Mouse (Mus musculus) hindbrain, embryonic 16.5 days (tissue): ENCODE data around the gene Pak1. TPM values are rescaled to one million over a fixed set of nuclear protein-coding genes. Genes with fewer than 3 reads are reported as not detected.
A peak's percentile ranks its signal among the peaks of the same experiment; 100 is the strongest.

Source experiments
- ATAC-seq: fragments of 200-750 bp; cut with Nextera tagmentation; 2 replicates; pipeline ENCODE4 v1.8.0; 2017; ENCODE audit warnings: moderate TSS enrichment, moderate library complexity
- H3K27ac ChIP-seq: fragments of 300-500 bp; sonication (generic); 2 replicates; pipeline ENCODE4 v1.5.1; 2014; ENCODE audit warnings: low read depth, mild to moderate bottlenecking, control low read depth, low read length, moderate library complexity
- H3K27me3 ChIP-seq: fragments of 300-500 bp; sonication (generic); replicated peaks from 2 replicates; pipeline ENCODE4 v1.6.1; 2014; ENCODE audit warnings: low read length; ENCODE audit not compliant: control insufficient read depth, insufficient read depth
- H3K36me3 ChIP-seq: fragments of 300-500 bp; sonication (generic); 2 replicates; pipeline ENCODE4 v1.6.1; 2014; ENCODE audit warnings: mild to moderate bottlenecking, low read length, moderate library complexity, mixed read lengths; ENCODE audit not compliant: control insufficient read depth, insufficient read depth
- H3K4me1 ChIP-seq: fragments of 300-500 bp; sonication (generic); 2 replicates; pipeline ENCODE4 v1.6.1; 2014; ENCODE audit warnings: low read depth, low read length; ENCODE audit not compliant: control insufficient read depth, insufficient read depth
- H3K4me2 ChIP-seq: fragments of 300-500 bp; sonication (generic); 2 replicates; pipeline ENCODE4 v1.6.1; 2014; ENCODE audit warnings: mild to moderate bottlenecking, low read length, control low read depth, moderate library complexity
- H3K4me3 ChIP-seq: fragments of 300-500 bp; sonication (generic); 2 replicates; pipeline ENCODE4 v1.5.1; 2014; ENCODE audit warnings: mild to moderate bottlenecking, low read length, control low read depth, moderate library complexity
- H3K9ac ChIP-seq: fragments of 300-500 bp; sonication (generic); 2 replicates; pipeline ENCODE4 v1.6.1; 2014; ENCODE audit warnings: low read depth, mild to moderate bottlenecking, control low read depth, low read length, moderate library complexity
- H3K9me3 ChIP-seq: fragments of 300-500 bp; sonication (generic); 2 replicates; pipeline ENCODE4 v1.6.1; 2014; ENCODE audit warnings: mild to moderate bottlenecking, low read length, moderate library complexity; ENCODE audit not compliant: control insufficient read depth
- WGBS: fragments of 180-500 bp; shearing (Covaris S2); extraction: QIAGEN DNeasy Blood & Tissue Kit; methylation state at CpG from one replicate; pipeline ENCODE4 v1.1.7; 2014; 5-methylcytosine and 5-hydroxymethylcytosine counted together
- polyA plus RNA-seq: library from polyadenylated mRNA; unstranded; fragments of >200 nt; fragmentation: Nextera tagmentation; extraction: Ambion mirVana; gene quantifications from 2 replicates; pipeline ENCODE4 v1.2.1, GENCODE M21; 2015

Pak1 gene
- polyA plus RNA-seq, 1 experiment from 2014 or later, result 131 TPM

GRCm38 (mm10) chr7:97792324-97792723 is 4.0 kb downstream of the Pak1 start:
- Histone ChIP-seq H3K27me3 (no peaks in the 10 kb centered on the region), H3K4me3 (no peak overlapping the region), H3K36me3 (no peaks in the 10 kb centered on the region), H3K9me3 (no peaks in the 10 kb centered on the region), H3K4me1 (peaks cover 10% of the 10 kb centered on the region), H3K4me2 (no peak overlapping the region), H3K9ac (no peak overlapping the region), H3K27ac (no peak overlapping the region)
- no peak for ATAC-seq
- WGBS, result 53% methylated on average over 2 of the region's 2 CpGs

- Histone ChIP-seq H3K4me2 (no peak overlapping the region), H3K4me1 (no peaks in the 10 kb centered on the region), H3K27ac (no peak overlapping the region), H3K27me3 (no peaks in the 10 kb centered on the region), H3K9me3 (no peaks in the 10 kb centered on the region), H3K36me3 (no peaks in the 10 kb centered on the region), H3K9ac (no peak overlapping the region), H3K4me3 (no peak overlapping the region)
- WGBS, result 33% methylated on average over 2 of the region's 2 CpGs
- ATAC-seq, result no peak
These were observed 14.8 kb downstream of the Pak1 start for GRCm38 (mm10) chr7:97803116-97803515.

GRCm38 (mm10) chr7:97804245-97805066 is 16.1 kb downstream of the Pak1 start:
- Histone ChIP-seq H3K4me1 (no peaks in the 10 kb centered on the region), H3K27me3 (no peaks in the 10 kb centered on the region), H3K27ac (no peak overlapping the region), H3K4me3 (no peak overlapping the region), H3K9me3 (no peaks in the 10 kb centered on the region), H3K9ac (no peak overlapping the region), H3K4me2 (no peak overlapping the region), H3K36me3 (no peaks in the 10 kb centered on the region)
- peak; percentile 84 for ATAC-seq
- WGBS, result 19% methylated on average over 2 of the region's 2 CpGs

- Histone ChIP-seq H3K36me3 (no peaks in the 10 kb centered on the region), H3K9me3 (no peaks in the 10 kb centered on the region), H3K4me2 (no peak overlapping the region), H3K9ac (no peak overlapping the region), H3K4me3 (no peak overlapping the region), H3K4me1 (no peaks in the 10 kb centered on the region), H3K27ac (no peak overlapping the region), H3K27me3 (no peaks in the 10 kb centered on the region)
- 41% methylated on average over 3 of the region's 3 CpGs for WGBS
- ATAC-seq, result no peak
These were observed 16.7 kb downstream of the Pak1 start for GRCm38 (mm10) chr7:97805067-97805365.

GRCm38 (mm10) chr7:97809307-97809706 is 21.0 kb downstream of the Pak1 start:
- WGBS, result 79% methylated on average over 5 of the region's 5 CpGs
- ATAC-seq, result no peak
- Histone ChIP-seq H3K27me3 (no peaks in the 10 kb centered on the region), H3K36me3 (no peaks in the 10 kb centered on the region), H3K4me3 (no peak overlapping the region), H3K4me2 (no peak overlapping the region), H3K9me3 (no peaks in the 10 kb centered on the region), H3K27ac (no peak overlapping the region), H3K9ac (no peak overlapping the region), H3K4me1 (no peaks in the 10 kb centered on the region)

GRCm38 (mm10) chr7:97821875-97822274 is 33.5 kb downstream of the Pak1 start:
- Histone ChIP-seq H3K36me3 (no peaks in the 10 kb centered on the region), H3K4me2 (no peak overlapping the region), H3K4me3 (no peak overlapping the region), H3K4me1 (no peaks in the 10 kb centered on the region), H3K27ac (no peak overlapping the region), H3K9me3 (no peaks in the 10 kb centered on the region), H3K9ac (no peak overlapping the region), H3K27me3 (no peaks in the 10 kb centered on the region)
- ATAC-seq, result no peak
- WGBS, result 89% methylated on average over 2 of the region's 2 CpGs

GRCm38 (mm10) chr7:97829091-97829490 is 40.8 kb downstream of the Pak1 start:
- no peak overlapping the region for H3K4me2 ChIP-seq
- ATAC-seq, result no peak
- H3K36me3 ChIP-seq, result no peaks in the 10 kb centered on the region
- H3K9me3 ChIP-seq, result no peaks in the 10 kb centered on the region
- H3K9ac ChIP-seq, result no peak overlapping the region
- H3K4me1 ChIP-seq, result no peaks in the 10 kb centered on the region
- WGBS, result 90% methylated on average over 2 of the region's 2 CpGs
- no peak overlapping the region for H3K4me3 ChIP-seq
- no peaks in the 10 kb centered on the region for H3K27me3 ChIP-seq
- H3K27ac ChIP-seq, result no peak overlapping the region

- Histone ChIP-seq H3K9me3 (no peaks in the 10 kb centered on the region), H3K36me3 (no peaks in the 10 kb centered on the region), H3K4me1 (no peaks in the 10 kb centered on the region), H3K4me3 (no peak overlapping the region), H3K9ac (no peak overlapping the region), H3K27ac (no peak overlapping the region), H3K4me2 (no peak overlapping the region), H3K27me3 (no peaks in the 10 kb centered on the region)
- WGBS, result 75% methylated on average over 3 of the region's 3 CpGs
- ATAC-seq, result no peak
These were observed 42.4 kb downstream of the Pak1 start for GRCm38 (mm10) chr7:97830739-97831138.

- no peaks in the 10 kb centered on the region for H3K36me3 ChIP-seq
- no peak overlapping the region for H3K27ac ChIP-seq
- ATAC-seq, result no peak
- no peaks in the 10 kb centered on the region for H3K27me3 ChIP-seq
- no peaks in the 10 kb centered on the region for H3K4me1 ChIP-seq
- H3K9ac ChIP-seq, result no peak overlapping the region
- H3K9me3 ChIP-seq, result no peaks in the 10 kb centered on the region
- H3K4me3 ChIP-seq, result no peak overlapping the region
- H3K4me2 ChIP-seq, result no peak overlapping the region
- 88% methylated on average over 2 of the region's 2 CpGs for WGBS
These were observed 44.6 kb downstream of the Pak1 start for GRCm38 (mm10) chr7:97832987-97833386.
